Mouse (Mus musculus) erythroblast, embryonic 14.5 days (primary cell): ENCODE data around the gene Ttc39b.

Experiments used
- GATA1 ChIP-seq: IDR thresholded peaks from 2 replicates; pipeline ENCODE4 v1.6.1; 2012; ENCODE audit warnings: low read length, inconsistent platforms, mixed read lengths
- TAL1 ChIP-seq: IDR thresholded peaks from 3 replicates; pipeline ENCODE4 v1.6.1; 2012; ENCODE audit warnings: low read length, inconsistent platforms, mixed read lengths

DNA sequence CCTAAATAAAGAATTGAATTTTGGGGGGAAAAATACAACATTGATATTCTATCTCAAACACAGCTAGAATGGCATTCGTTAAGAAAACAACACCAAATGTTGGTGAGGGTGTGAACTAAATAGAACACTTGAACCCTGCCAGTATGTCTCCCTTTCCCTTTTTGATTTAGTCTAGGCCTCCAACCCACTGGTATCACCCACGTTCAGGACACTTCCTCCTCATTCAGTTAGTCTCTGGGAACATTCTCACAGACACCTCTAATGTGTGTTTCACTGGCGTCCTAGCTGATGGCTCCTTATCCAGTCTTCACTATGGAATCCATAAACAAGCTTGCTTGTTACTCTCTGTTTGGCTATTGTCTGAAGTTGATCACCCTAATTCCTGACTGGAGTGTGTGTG, 125.9 kb downstream of the Ttc39b start:
- TF ChIP-seq GATA1 (no peak), TAL1 (no peak)
